Mouse (Mus musculus): ENCODE data around the gene Celf3. TPM values are rescaled to one million over a fixed set of nuclear protein-coding genes. Genes with fewer than 3 reads are reported as not detected.

Gene Celf3
- 314 and 357 TPM in 2 replicates for polyA plus RNA-seq (2012; rRNA removed)

- TF ChIP-seq CTCF (IDR thresholded peaks at IDR 0.05; ENCODE audit: extremely low read depth, insufficient read depth, low read length) = no peak
- peak; percentile 54; the same call in 1 of the 2 replicates for TF ChIP-seq POLR2A (IDR thresholded peaks at IDR 0.05; ENCODE audit: extremely low read depth, insufficient read depth, low read length)
- peak within 1 kb of the TSS; percentile 97 for H3K4me3 ChIP-seq (ENCODE audit: insufficient read depth, low read length)
- H3K4me1 ChIP-seq (ENCODE audit: control insufficient read depth, insufficient read depth, low read length) = peaks cover 12% of the 10 kb centered on the region
- H3K27ac ChIP-seq (ENCODE audit: insufficient read depth, low read length) = peak within 1 kb of the TSS; percentile 97
Measured at GRCm38 (mm10) chr3:94477981-94478422, at the start of gene Celf3. Gene Celf3 (plus strand): TSS chr3:94478295.

- H3K4me1 ChIP-seq (ENCODE audit: control insufficient read depth, insufficient read depth, low read length) = no peaks in the 10 kb centered on the region
- TF ChIP-seq CTCF (IDR thresholded peaks at IDR 0.05; ENCODE audit: extremely low read depth, insufficient read depth, low read length) (no peak), POLR2A (IDR thresholded peaks at IDR 0.05; ENCODE audit: extremely low read depth, insufficient read depth, low read length) (no peak)
- H3K27ac ChIP-seq (ENCODE audit: insufficient read depth, low read length) = no peak overlapping the region
- H3K4me3 ChIP-seq (ENCODE audit: insufficient read depth, low read length) = no peak overlapping the region
Measured at GRCm38 (mm10) chr3:94430980-94431379, 47.1 kb upstream of the Celf3 start.

GRCm38 (mm10) chr3:94434305-94434704 is 43.8 kb upstream of the Celf3 start:
- Histone ChIP-seq H3K27ac (ENCODE audit: insufficient read depth, low read length) (no peak overlapping the region), H3K4me1 (ENCODE audit: control insufficient read depth, insufficient read depth, low read length) (no peaks in the 10 kb centered on the region), H3K4me3 (ENCODE audit: insufficient read depth, low read length) (no peak overlapping the region)
- TF ChIP-seq CTCF (IDR thresholded peaks at IDR 0.05; ENCODE audit: extremely low read depth, insufficient read depth, low read length) (no peak), POLR2A (IDR thresholded peaks at IDR 0.05; ENCODE audit: extremely low read depth, insufficient read depth, low read length) (no peak)

GRCm38 (mm10) chr3:94436420-94436819 is 41.7 kb upstream of the Celf3 start:
- H3K4me3 ChIP-seq (ENCODE audit: insufficient read depth, low read length) = no peak overlapping the region
- no peaks in the 10 kb centered on the region for H3K4me1 ChIP-seq (ENCODE audit: control insufficient read depth, insufficient read depth, low read length)
- H3K27ac ChIP-seq (ENCODE audit: insufficient read depth, low read length) = no peak overlapping the region
- no peak for TF ChIP-seq CTCF (IDR thresholded peaks at IDR 0.05; ENCODE audit: extremely low read depth, insufficient read depth, low read length)
- TF ChIP-seq POLR2A (IDR thresholded peaks at IDR 0.05; ENCODE audit: extremely low read depth, insufficient read depth, low read length) = no peak

GRCm38 (mm10) chr3:94441182-94441581 is 36.9 kb upstream of the Celf3 start:
- TF ChIP-seq POLR2A (IDR thresholded peaks at IDR 0.05; ENCODE audit: extremely low read depth, insufficient read depth, low read length) = no peak
- peak; percentile 31; the same call in 1 of the 2 replicates for TF ChIP-seq CTCF (IDR thresholded peaks at IDR 0.05; ENCODE audit: extremely low read depth, insufficient read depth, low read length)
- no peaks in the 10 kb centered on the region for H3K4me1 ChIP-seq (ENCODE audit: control insufficient read depth, insufficient read depth, low read length)
- H3K4me3 ChIP-seq (ENCODE audit: insufficient read depth, low read length) = no peak overlapping the region
- no peak overlapping the region for H3K27ac ChIP-seq (ENCODE audit: insufficient read depth, low read length)

GRCm38 (mm10) chr3:94442951-94443596 is 35.0 kb upstream of the Celf3 start, which contains the start of gene Mrpl9:
Gene Mrpl9 (plus strand): TSS chr3:94443318.
- TF ChIP-seq CTCF (IDR thresholded peaks at IDR 0.05; ENCODE audit: extremely low read depth, insufficient read depth, low read length) (no peak), POLR2A (IDR thresholded peaks at IDR 0.05; ENCODE audit: extremely low read depth, insufficient read depth, low read length) (peak; percentile 82)
- Histone ChIP-seq H3K4me3 (ENCODE audit: insufficient read depth, low read length) (peak within 1 kb of the TSS; percentile 92), H3K27ac (ENCODE audit: insufficient read depth, low read length) (0 out of 2 replicates have a peak within 1 kb of the TSS, but pooled peaks have one; percentile 41), H3K4me1 (ENCODE audit: control insufficient read depth, insufficient read depth, low read length) (no peaks in the 10 kb centered on the region)

- TF ChIP-seq POLR2A (IDR thresholded peaks at IDR 0.05; ENCODE audit: extremely low read depth, insufficient read depth, low read length) = no peak
- TF ChIP-seq CTCF (IDR thresholded peaks at IDR 0.05; ENCODE audit: extremely low read depth, insufficient read depth, low read length) = no peak
- Histone ChIP-seq H3K4me3 (ENCODE audit: insufficient read depth, low read length) (peak within 1 kb of the TSS; percentile 92), H3K4me1 (ENCODE audit: control insufficient read depth, insufficient read depth, low read length) (no peaks in the 10 kb centered on the region)
Measured at GRCm38 (mm10) chr3:94443597-94443964, 34.5 kb upstream of the Celf3 start, which contains the start of gene Oaz3. Gene Oaz3 (minus strand): TSS chr3:94443915.

GRCm38 (mm10) chr3:94449377-94449776 is 28.7 kb upstream of the Celf3 start:
- no peak for TF ChIP-seq POLR2A (IDR thresholded peaks at IDR 0.05; ENCODE audit: extremely low read depth, insufficient read depth, low read length)
- TF ChIP-seq CTCF (IDR thresholded peaks at IDR 0.05; ENCODE audit: extremely low read depth, insufficient read depth, low read length) = no peak
- Histone ChIP-seq H3K4me1 (ENCODE audit: control insufficient read depth, insufficient read depth, low read length) (no peaks in the 10 kb centered on the region), H3K27ac (ENCODE audit: insufficient read depth, low read length) (no peak overlapping the region), H3K4me3 (ENCODE audit: insufficient read depth, low read length) (no peak overlapping the region)

More at GRCm38 (mm10) chr3:94443597-94443964, 34.5 kb upstream of the Celf3 start, which contains the start of gene Oaz3:
- H3K27ac ChIP-seq (ENCODE audit: insufficient read depth, low read length) = 0 out of 2 replicates have a peak within 1 kb of the TSS, but pooled peaks have one; percentile 41

- no peak overlapping the region for H3K27ac ChIP-seq (ENCODE audit: insufficient read depth, low read length)
- TF ChIP-seq CTCF (IDR thresholded peaks at IDR 0.05; ENCODE audit: extremely low read depth, insufficient read depth, low read length) (peak; percentile 93), POLR2A (IDR thresholded peaks at IDR 0.05; ENCODE audit: extremely low read depth, insufficient read depth, low read length) (no peak)
Measured at GRCm38 (mm10) chr3:94456529-94457000, 21.5 kb upstream of the Celf3 start.

GRCm38 (mm10) chr3:94457055-94457454 is 21.0 kb upstream of the Celf3 start:
- H3K4me3 ChIP-seq (ENCODE audit: insufficient read depth, low read length) = no peak overlapping the region
- no peak overlapping the region for H3K27ac ChIP-seq (ENCODE audit: insufficient read depth, low read length)
- peaks cover 1% of the 10 kb centered on the region; the same call in 1 of the 2 replicates for H3K4me1 ChIP-seq (ENCODE audit: control insufficient read depth, insufficient read depth, low read length)
- TF ChIP-seq POLR2A (IDR thresholded peaks at IDR 0.05; ENCODE audit: extremely low read depth, insufficient read depth, low read length) = no peak

More at GRCm38 (mm10) chr3:94456529-94457000, 21.5 kb upstream of the Celf3 start:
- peaks cover 1% of the 10 kb centered on the region; the same call in 1 of the 2 replicates for H3K4me1 ChIP-seq (ENCODE audit: control insufficient read depth, insufficient read depth, low read length)
- H3K4me3 ChIP-seq (ENCODE audit: insufficient read depth, low read length) = no peak overlapping the region

Data from cortical plate, adult 2 months (tissue).